ENCODE assay signal across 26 mouse cellular contexts in the genomic region with DNA sequence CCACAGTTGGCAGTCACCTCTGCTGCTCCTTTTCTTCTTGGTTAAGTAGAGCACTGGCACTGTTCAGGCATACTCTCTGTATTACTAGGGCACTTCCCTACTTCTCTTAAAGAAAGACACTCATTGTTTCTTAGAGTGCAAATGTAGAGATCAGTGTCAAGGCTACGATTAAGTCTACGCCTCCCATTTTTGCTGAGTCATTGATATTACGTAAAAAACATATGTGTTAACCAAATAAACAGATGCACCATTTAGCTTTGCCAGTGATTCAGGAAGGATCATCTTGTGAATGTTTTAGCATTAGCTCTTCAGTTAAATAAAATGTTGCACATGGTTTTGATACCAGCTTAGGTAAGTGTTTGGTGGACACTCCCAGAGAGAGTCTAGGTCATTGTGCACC.
DNase-seq lines count a peak whose midpoint lies in the region; ATAC-seq and TF ChIP-seq lines count a peak whose summit lies in the region.
"Had no signal": no experiment of that assay in that cellular context is flagged by ENCODE, and none has a peak within 500 bp of the region (broad histone marks: within the 10 kb centered on the region; RNA-seq: fewer than 3 reads in every experiment).

No protein-coding gene starts in this region.

- H3K9ac ChIP-seq in heart, embryonic 11.5 days (ENCODE audit: low read depth, low read length): no peak overlapping the region
- H3K9ac ChIP-seq in MEL (ENCODE audit: control insufficient read depth, low read depth, low read length, poor library complexity, severe bottlenecking): no peak overlapping the region
- H3K9ac ChIP-seq in hindbrain, postnatal 0 days (replicated peaks; ENCODE audit: low read length): no peak overlapping the region
- H3K9ac ChIP-seq: embryonic facial prominence, embryonic 15.5 days; heart, embryonic 13.5 days; hindbrain, embryonic 12.5 days had no signal

- no peak overlapping the region for H3K4me3 ChIP-seq in heart, embryonic 11.5 days (ENCODE audit: low read depth, low read length)
- H3K4me3 ChIP-seq in MEL (ENCODE audit: control insufficient read depth in 1 of 2, insufficient read depth in 1 of 2, low read depth in 2 of 2, low read length in 2 of 2): no peak overlapping the region
- H3K4me3 ChIP-seq in hindbrain, postnatal 0 days (ENCODE audit: low read length): no peak overlapping the region
- H3K4me3 ChIP-seq: embryonic facial prominence, embryonic 15.5 days; erythroblast, embryonic 14.5 days; forebrain, embryonic 10.5 days; heart, adult 2 months; heart, embryonic 13.5 days; hindbrain, embryonic 12.5 days had no signal

- no peak for TF ChIP-seq POLR2A in MEL (IDR thresholded peaks at IDR 0.05; ENCODE audit: control insufficient read depth in 1 of 2, insufficient read depth in 1 of 2, low read depth in 1 of 2, low read length in 2 of 2, poor library complexity in 1 of 2)

- no peaks in the 10 kb centered on the region for H3K36me3 ChIP-seq in heart, embryonic 11.5 days (ENCODE audit: control insufficient read depth, insufficient read depth, low read length)
- H3K36me3 ChIP-seq in MEL (ENCODE audit: control insufficient read depth in 1 of 2, insufficient read depth in 2 of 2, low read length in 2 of 2): no peaks in the 10 kb centered on the region
- H3K36me3 ChIP-seq in splenic B cell, adult 2 months (ENCODE audit: control insufficient read depth, insufficient read depth, low read length, poor library complexity, severe bottlenecking): no peaks in the 10 kb centered on the region
- H3K36me3 ChIP-seq in hindbrain, postnatal 0 days (ENCODE audit: insufficient read depth, low read length): 0 out of 2 replicates have a peak, but pooled peaks cover 9% of the 10 kb centered on the region
- H3K36me3 ChIP-seq: embryonic facial prominence, embryonic 15.5 days; forebrain, embryonic 10.5 days; G1E; hindbrain, embryonic 12.5 days had no signal

- H3K4me2 ChIP-seq in heart, embryonic 11.5 days: no peak overlapping the region
- no peak overlapping the region for H3K4me2 ChIP-seq in hindbrain, postnatal 0 days (ENCODE audit: low read depth, low read length)
- H3K4me2 ChIP-seq: embryonic facial prominence, embryonic 15.5 days; heart, embryonic 13.5 days; hindbrain, embryonic 12.5 days had no signal

- TF ChIP-seq RAD21 in MEL (IDR thresholded peaks at IDR 0.05; ENCODE audit: low read depth, low read length): no peak

- H3K27ac ChIP-seq in heart, embryonic 11.5 days (ENCODE audit: low read depth, low read length): no peak overlapping the region
- no peak overlapping the region for H3K27ac ChIP-seq in MEL (ENCODE audit: control insufficient read depth, low read depth, low read length)
- H3K27ac ChIP-seq in hindbrain, postnatal 0 days: no peak overlapping the region
- H3K27ac ChIP-seq: embryonic facial prominence, embryonic 15.5 days; forebrain, embryonic 10.5 days; heart, adult 2 months; heart, embryonic 13.5 days; hindbrain, embryonic 12.5 days had no signal

- TF ChIP-seq EP300 in MEL (IDR thresholded peaks at IDR 0.05; ENCODE audit: low read depth in 1 of 2, low read length in 2 of 2): no peak

- TF ChIP-seq CTCF in MEL (IDR thresholded peaks at IDR 0.05 in 2 of 3, conservative IDR thresholded peaks at IDR 0.05 in 1 of 3; ENCODE audit: control insufficient read depth in 1 of 3, insufficient read depth in 1 of 3, low read depth in 2 of 3, low read length in 3 of 3, poor library complexity in 1 of 3, severe bottlenecking in 1 of 3): no peak
- TF ChIP-seq CTCF in hindbrain, postnatal 0 days (IDR thresholded peaks at IDR 0.05; ENCODE audit: low read depth): no peak

- no peaks in the 10 kb centered on the region for H3K79me2 ChIP-seq in MEL (ENCODE audit: control insufficient read depth, insufficient read depth, low read length, poor library complexity)

- no peaks in the 10 kb centered on the region for H3K27me3 ChIP-seq in heart, embryonic 11.5 days (ENCODE audit: control insufficient read depth, insufficient read depth, low read length)
- H3K27me3 ChIP-seq in MEL (ENCODE audit: control insufficient read depth in 1 of 2, insufficient read depth in 2 of 2, low read length in 2 of 2): no peaks in the 10 kb centered on the region
- no peaks in the 10 kb centered on the region for H3K27me3 ChIP-seq in splenic B cell, adult 2 months (ENCODE audit: control insufficient read depth, insufficient read depth, low read length, poor library complexity, severe bottlenecking)
- H3K27me3 ChIP-seq in hindbrain, postnatal 0 days (ENCODE audit: insufficient read depth, low read length): no peaks in the 10 kb centered on the region
- H3K27me3 ChIP-seq: embryonic facial prominence, embryonic 15.5 days; heart, embryonic 13.5 days; hindbrain, embryonic 12.5 days; Patski had no signal

- DNase-seq in heart, adult 8-10 months (ENCODE audit: low spot score): peak; percentile 8
- peak; percentile 4 for DNase-seq in MEL (ENCODE audit: low read depth, low spot score)
- peak; percentile 27 for DNase-seq in splenic B cell, adult 2 months (ENCODE audit: low read depth, low spot score)
- no peak for DNase-seq in hindbrain, postnatal 0 days (ENCODE audit: low spot score)
- no peak for DNase-seq in cerebellum, adult 11 months
- DNase-seq: adrenal gland, adult 8-10 months; adrenal gland, postnatal 36 days; cerebellum, adult 11-12 months; cerebellum, postnatal 10 days; embryo, embryonic 11 days; gastrocnemius, postnatal 10 days; heart, adult 2 months; heart, postnatal 36 days; kidney, adult 18-20 months had no signal

- 88% methylated on average over 3 of the region's 3 CpGs for WGBS in heart, embryonic 11.5 days (ENCODE audit: insufficient replicate concordance)
- WGBS in hindbrain, postnatal 0 days: 89% methylated on average over 3 of the region's 3 CpGs

- ATAC-seq in heart, embryonic 11.5 days (replicated peaks; ENCODE audit: insufficient number of reproducible peaks, low FRiP score, low TSS enrichment): no peak
- ATAC-seq in granulocyte monocyte progenitor cell, adult 5-6 weeks (replicated peaks; ENCODE audit: poor library complexity, severe bottlenecking): peak; percentile 37
- ATAC-seq in hindbrain, postnatal 0 days: no peak
- ATAC-seq in frontal cortex, adult (ENCODE audit: low TSS enrichment): no peak
- ATAC-seq: forebrain, embryonic 14.5 days; hindbrain, embryonic 16.5 days; Patski had no signal

- peaks cover 7% of the 10 kb centered on the region; the same call in 1 of the 2 replicates for H3K4me1 ChIP-seq in heart, embryonic 11.5 days (ENCODE audit: control insufficient read depth, insufficient read depth, low read length)
- no peaks in the 10 kb centered on the region; a peak in 1 of 4 replicates for H3K4me1 ChIP-seq in MEL (ENCODE audit: control insufficient read depth in 1 of 2, insufficient read depth in 2 of 2, low read length in 2 of 2)
- no peaks in the 10 kb centered on the region for H3K4me1 ChIP-seq in hindbrain, postnatal 0 days (ENCODE audit: insufficient read depth, low read length)
- H3K4me1 ChIP-seq: embryonic facial prominence, embryonic 15.5 days; forebrain, embryonic 10.5 days; hindbrain, embryonic 12.5 days had no signal

- H3K9me3 ChIP-seq in heart, embryonic 11.5 days (replicated peaks; ENCODE audit: control insufficient read depth, low read length): no peaks in the 10 kb centered on the region
- H3K9me3 ChIP-seq in MEL (replicated peaks; ENCODE audit: insufficient read depth, low read length): no peaks in the 10 kb centered on the region
- no peaks in the 10 kb centered on the region for H3K9me3 ChIP-seq in hindbrain, postnatal 0 days (ENCODE audit: low read length)
- H3K9me3 ChIP-seq: embryonic facial prominence, embryonic 15.5 days; forebrain, embryonic 10.5 days; G1E; heart, embryonic 13.5 days; hindbrain, embryonic 12.5 days had no signal

TF ChIP-seq in MEL, 35 proteins besides CTCF, POLR2A, EP300 and RAD21:
- TF ChIP-seq MAFK (IDR thresholded peaks at IDR 0.05; ENCODE audit: borderline replicate concordance, low read depth, low read length): peak; percentile 56; the same call in 1 of the 2 replicates
- no peak for TF ChIP-seq TAL1 (IDR thresholded peaks at IDR 0.05; ENCODE audit: low read length)

Comparison
In these comparisons a context has a peak if more than half of its experiments do, and no peak if none do; other contexts are left out.
1. DNase-seq: peak in heart, adult 8-10 months (single experiment), MEL (single experiment) and splenic B cell, adult 2 months (single experiment); none in hindbrain, postnatal 0 days (single experiment) and cerebellum, adult 11 months (single experiment).